In genomic region chr5:103753511-103754329, GRCm38 (mm10) we compare ENCODE assay signal across 8 mouse cellular contexts.
A peak's percentile ranks its signal among the peaks of the same experiment; 100 is the strongest.
DNase-seq lines count a peak whose midpoint lies in the region; ATAC-seq and TF ChIP-seq lines count a peak whose summit lies in the region.

No protein-coding gene starts in this region.

- H3K27ac ChIP-seq in hindbrain, embryonic 12.5 days = peak overlapping the region; percentile 90

- CTCF ChIA-PET in Patski (lab: Charles Lee) = interaction anchor here (1.5 to 1.7 kb wide), 2 partner anchors 9 to 21 kb away, joined by 3 to 7 read pairs; no protein-coding TSS in a partner anchor

- H3K4me3 ChIP-seq in hindbrain, embryonic 12.5 days = peak overlapping the region; percentile 66

- no peak for DNase-seq in Patski (ENCODE audit: low read depth, low spot score)
- peak; percentile 76 to 79 for DNase-seq in cerebellum, postnatal 14 days
- DNase-seq in frontal cortex, postnatal 14 days (ENCODE audit: low spot score in 2 of 2) = peak; percentile 51 to 64
- DNase-seq in layer of hippocampus, postnatal 36 days = peak; percentile 86
- peak; percentile 92 to 95 for DNase-seq in lung, postnatal 4 days
- DNase-seq in retina, postnatal 1 day = peak; percentile 96
- DNase-seq in thymus, postnatal 4 days = peak; percentile 97

- no peaks in the 10 kb centered on the region for H3K9me3 ChIP-seq in hindbrain, embryonic 12.5 days (replicated peaks)

- H3K4me2 ChIP-seq in hindbrain, embryonic 12.5 days (replicated peaks) = peak overlapping the region; percentile 72

- peaks cover 9% of the 10 kb centered on the region; the same call in 1 of the 2 replicates for H3K4me1 ChIP-seq in hindbrain, embryonic 12.5 days

- in situ Hi-C loops in Patski (cut with MboI; ENCODE audit: low pct_unique_long_range_greater_than_20kb) = loop anchor here (10.0 kb wide), 1 partner anchor 59 kb away; the partner anchor contains the start of gene Aff1

- peak overlapping the region; percentile 79 for H3K9ac ChIP-seq in hindbrain, embryonic 12.5 days

- WGBS in hindbrain, embryonic 12.5 days = under 1% methylated on average over 84 of the region's 86 CpGs

- ATAC-seq in Patski = peak; percentile 82
- ATAC-seq in hindbrain, embryonic 12.5 days (ENCODE audit: low FRiP score) = peak; percentile 95

- no peaks in the 10 kb centered on the region for H3K27me3 ChIP-seq in Patski
- no peaks in the 10 kb centered on the region for H3K27me3 ChIP-seq in hindbrain, embryonic 12.5 days

- no peak for TF ChIP-seq CTCF in Patski (IDR thresholded peaks at IDR 0.05)

- POLR2A ChIA-PET in Patski (lab: Charles Lee) = interaction anchor here (0.9 to 1.9 kb wide), 4 partner anchors 25 to 63 kb away, joined by 3 to 8 read pairs (median 4); partner anchors contain the start of gene Aff1

- no peaks in the 10 kb centered on the region for H3K36me3 ChIP-seq in hindbrain, embryonic 12.5 days
